Mouse (Mus musculus) induced T-regulatory cell, adult 2 months (primary cell): ENCODE data around the gene Ngrn.

ENCODE experiments used
- DNase-seq: peaks from one replicate; pipeline ENCODE4 v3.0.0-alpha.2; 2012; ENCODE audit warnings: low read depth

Gene Ngrn

GRCm38 (mm10) chr7:80307766-80308165 lies 46.8 kb downstream of the Ngrn start:
- DNase-seq, result no peak

- DNase-seq, result no peak
These were observed 49.8 kb downstream of the Ngrn start for GRCm38 (mm10) chr7:80310771-80311170.
